Mouse (Mus musculus) heart, embryonic 14.5 days (tissue): Measurements from ENCODE around the gene Trim13. TPM values are rescaled to one million over a fixed set of nuclear protein-coding genes. Genes with fewer than 3 reads are reported as not detected.
A peak's percentile ranks its signal among the peaks of the same experiment; 100 is the strongest.

Experiments
- ATAC-seq: fragments of 200-750 bp; cut with Nextera tagmentation; 2 replicates; pipeline ENCODE4 v1.8.0; 2017; ENCODE audit warnings: low read depth, moderate TSS enrichment; ENCODE audit not compliant: insufficient number of reproducible peaks, insufficient read depth, low FRiP score
- H3K27ac ChIP-seq, 2 experiments: fragments of 200-500 bp in 1 of 2; fragments of 300-500 bp in 1 of 2; sonication (generic) in 1 of 2; replicated peaks in 1 of 2; 2 replicates each; pipeline ENCODE4 v1.5.1; 2012 to 2014; ENCODE audit warnings: low read depth in 2 of 2, low read length in 2 of 2, control low read depth in 1 of 2, mild to moderate bottlenecking in 1 of 2, mixed read lengths in 1 of 2; ENCODE audit not compliant: control insufficient read depth in 1 of 2, insufficient read depth in 1 of 2
- H3K27me3 ChIP-seq: fragments of 300-500 bp; sonication (generic); 2 replicates; pipeline ENCODE4 v1.6.1; 2014; ENCODE audit warnings: mild to moderate bottlenecking, low read length, control low read depth; ENCODE audit not compliant: control insufficient read depth, insufficient read depth
- H3K36me3 ChIP-seq: fragments of 300-500 bp; sonication (generic); 2 replicates; pipeline ENCODE4 v1.6.1; 2014; ENCODE audit warnings: mild to moderate bottlenecking, control low read depth, low read length, mixed read lengths; ENCODE audit not compliant: control insufficient read depth, insufficient read depth
- H3K4me1 ChIP-seq, 2 experiments: fragments of 200-500 bp in 1 of 2; fragments of 300-500 bp in 1 of 2; sonication (generic) in 1 of 2; 2 replicates each; pipeline ENCODE4 v1.6.1; 2012 to 2014; ENCODE audit warnings: low read length in 2 of 2, control low read depth in 1 of 2, mixed read lengths in 1 of 2; ENCODE audit not compliant: control insufficient read depth in 2 of 2, insufficient read depth in 2 of 2
- H3K4me2 ChIP-seq: fragments of 300-500 bp; sonication (generic); 2 replicates; pipeline ENCODE4 v1.6.1; 2014; ENCODE audit warnings: mild to moderate bottlenecking, low read length
- H3K4me3 ChIP-seq, 2 experiments: fragments of 200-500 bp in 1 of 2; fragments of 300-500 bp in 1 of 2; sonication (generic) in 1 of 2; 2 replicates each; pipeline ENCODE4 v1.5.1; 2012 to 2014; ENCODE audit warnings: low read length in 2 of 2, mild to moderate bottlenecking in 2 of 2, control low read depth in 1 of 2, low read depth in 1 of 2, moderate library complexity in 1 of 2; ENCODE audit not compliant: control insufficient read depth in 1 of 2, insufficient read depth in 1 of 2
- H3K9ac ChIP-seq: fragments of 300-500 bp; sonication (generic); 2 replicates; pipeline ENCODE4 v1.6.1; 2014; ENCODE audit warnings: mild to moderate bottlenecking, low read length
- H3K9me3 ChIP-seq: fragments of 300-500 bp; sonication (generic); 2 replicates; pipeline ENCODE4 v1.6.1; 2016; ENCODE audit warnings: low read length, control low read depth; ENCODE audit not compliant: control insufficient read depth
- WGBS: fragments of 180-500 bp; shearing (Covaris S2); extraction: QIAGEN DNeasy Blood & Tissue Kit; methylation state at CpG from one replicate; pipeline ENCODE4 v1.1.7; 2014; 5-methylcytosine and 5-hydroxymethylcytosine counted together
- polyA plus RNA-seq: library from polyadenylated mRNA; unstranded; fragments of >200 nt; fragmentation: Nextera tagmentation; extraction: Ambion mirVana; gene quantifications from 2 replicates; pipeline ENCODE4 v1.2.1, GENCODE M21; 2014

The Trim13 gene
- polyA plus RNA-seq, 1 experiment from 2014 or later, result 16.3 TPM

DNA sequence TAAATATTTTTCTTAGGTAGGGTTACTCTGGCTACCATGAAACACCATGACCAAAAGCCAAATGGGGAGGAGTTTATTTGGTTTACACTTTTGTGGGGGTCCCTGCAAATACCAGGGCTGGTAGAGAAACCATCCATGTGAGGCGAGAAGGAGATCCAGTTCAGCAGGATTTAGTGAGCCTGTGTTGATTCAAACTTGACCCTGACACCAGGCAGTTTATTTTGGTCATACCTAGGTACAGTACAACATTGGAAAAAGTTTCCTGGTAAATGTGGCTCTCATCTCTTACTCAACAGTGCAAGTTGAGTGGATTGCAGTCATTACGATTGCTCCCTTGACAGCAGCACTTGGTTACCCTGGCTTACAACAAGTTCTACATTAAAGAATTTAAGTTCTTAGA, 15.3 kb downstream of the Trim13 start:
- no peak overlapping the region for H3K9ac ChIP-seq
- no peaks in the 10 kb centered on the region for H3K27me3 ChIP-seq
- 94% methylated on average over 2 of the region's 2 CpGs for whole genome bisulfite sequencing
- ATAC-seq, result no peak
- H3K36me3 ChIP-seq, result no peaks in the 10 kb centered on the region
- H3K4me3 ChIP-seq, result no peak overlapping the region
- H3K9me3 ChIP-seq, result no peaks in the 10 kb centered on the region
- no peak overlapping the region for H3K4me2 ChIP-seq
- no peak overlapping the region for H3K27ac ChIP-seq
- no peaks in the 10 kb centered on the region for H3K4me1 ChIP-seq

DNA sequence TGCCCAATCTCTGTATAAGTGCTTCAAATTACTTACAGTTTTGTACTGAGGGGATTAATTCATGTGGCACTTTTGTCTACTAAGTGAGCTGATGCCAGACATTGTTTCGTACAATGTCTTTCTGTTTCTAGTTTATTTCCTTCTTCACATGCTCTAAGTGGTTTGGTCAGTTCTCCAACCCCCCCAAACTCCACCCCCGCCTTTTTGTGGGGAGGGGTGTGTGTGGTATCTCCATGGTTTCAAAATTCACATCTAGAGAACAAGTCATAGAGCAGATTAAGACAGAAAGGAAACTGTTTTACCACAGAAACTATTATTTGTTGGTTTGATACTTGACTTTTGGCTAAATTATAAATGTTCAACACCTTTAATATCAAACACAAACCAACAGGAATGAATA, 22.3 kb downstream of the Trim13 start:
- ATAC-seq, result no peak
- Histone ChIP-seq H3K4me3 (no peak overlapping the region), H3K27ac (no peak overlapping the region), H3K36me3 (peaks cover 24% of the 10 kb centered on the region), H3K9ac (no peak overlapping the region), H3K9me3 (no peaks in the 10 kb centered on the region), H3K4me2 (no peak overlapping the region), H3K4me1 (no peaks in the 10 kb centered on the region), H3K27me3 (no peaks in the 10 kb centered on the region)
- WGBS, result 91% methylated on average over 2 of the region's 2 CpGs

DNA sequence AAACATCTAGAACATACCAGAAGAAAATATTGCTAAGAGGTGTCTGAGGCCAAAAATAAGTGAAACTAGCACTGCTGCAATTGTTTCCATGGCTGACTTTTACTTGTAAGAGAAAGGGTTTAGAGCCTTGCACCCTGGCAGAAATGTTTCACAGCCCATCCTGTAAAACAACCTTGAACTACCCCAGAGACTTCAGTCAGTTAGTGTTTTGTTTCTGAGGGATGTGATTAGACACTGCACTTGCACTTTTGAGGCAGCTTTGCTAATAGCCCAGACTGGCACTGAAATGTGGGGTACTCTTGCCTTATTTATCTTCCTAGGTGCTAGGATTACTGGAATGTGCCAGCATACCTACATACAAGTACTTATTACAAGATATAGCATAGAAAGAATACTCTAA, 37.9 kb downstream of the Trim13 start:
- Histone ChIP-seq H3K4me2 (no peak overlapping the region), H3K9me3 (no peaks in the 10 kb centered on the region), H3K4me3 (no peak overlapping the region), H3K9ac (no peak overlapping the region), H3K27me3 (no peaks in the 10 kb centered on the region), H3K27ac (no peak overlapping the region), H3K36me3 (peaks cover 45% of the 10 kb centered on the region), H3K4me1 (no peaks in the 10 kb centered on the region)
- ATAC-seq, result no peak

DNA sequence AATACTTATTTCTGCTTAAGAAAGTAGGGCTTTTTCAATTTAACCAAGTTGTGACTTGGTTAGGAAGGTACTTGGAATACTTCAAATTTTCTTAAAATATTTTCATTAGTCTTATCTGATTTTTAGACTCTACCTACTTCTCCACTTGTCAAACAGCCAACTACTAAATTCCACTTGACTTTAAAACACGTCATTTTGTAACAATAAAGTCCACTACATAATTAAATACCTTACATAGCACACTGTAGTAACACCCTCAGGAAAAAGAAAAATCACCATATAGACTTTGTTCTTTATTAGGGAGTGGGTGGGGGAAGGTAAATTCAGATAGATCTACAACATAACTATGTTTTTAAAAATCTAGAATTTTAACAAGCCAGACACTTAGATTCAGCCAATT, 44.6 kb downstream of the Trim13 start:
- H3K27ac ChIP-seq, result no peak overlapping the region
- no peaks in the 10 kb centered on the region for H3K4me1 ChIP-seq
- ATAC-seq, result no peak
- H3K36me3 ChIP-seq, result peaks cover 9% of the 10 kb centered on the region
- WGBS, result 56% methylated on average over 1 of the region's 1 CpGs
- no peak overlapping the region for H3K4me2 ChIP-seq
- H3K4me3 ChIP-seq, result no peak overlapping the region
- H3K9ac ChIP-seq, result no peak overlapping the region
- no peaks in the 10 kb centered on the region for H3K27me3 ChIP-seq
- H3K9me3 ChIP-seq, result no peaks in the 10 kb centered on the region

DNA sequence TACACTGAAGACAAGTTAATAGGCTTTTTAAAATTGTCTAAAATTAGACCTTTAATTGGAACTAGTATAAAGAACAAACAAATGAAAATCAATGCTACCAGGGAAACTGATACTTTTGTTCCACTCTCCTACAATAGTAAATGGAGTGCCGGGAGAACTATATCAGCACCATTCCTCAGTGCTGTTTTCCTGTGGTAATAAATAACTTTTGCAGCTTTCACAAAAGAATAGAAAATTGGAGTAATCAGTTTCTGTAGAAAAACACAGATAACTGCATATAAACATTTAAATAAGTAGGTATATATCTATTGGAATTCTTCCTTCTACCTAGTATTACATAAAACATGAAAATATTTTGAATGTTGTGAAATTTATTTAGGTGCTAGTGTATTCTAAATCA, 47.5 kb downstream of the Trim13 start:
- no peak for ATAC-seq
- Histone ChIP-seq H3K36me3 (no peaks in the 10 kb centered on the region), H3K9ac (no peak overlapping the region), H3K9me3 (no peaks in the 10 kb centered on the region), H3K4me3 (peak overlapping the region in 1 of 2 experiments; percentile 24; a peak in 1 of 4 replicates), H3K27ac (no peak overlapping the region), H3K4me2 (peak overlapping the region; percentile 51), H3K27me3 (no peaks in the 10 kb centered on the region), H3K4me1 (peaks cover 0 to 12% of the 10 kb centered on the region in 2 experiments; a peak in 2 of 4 replicates)
- WGBS, result 27% methylated on average over 1 of the region's 1 CpGs

DNA sequence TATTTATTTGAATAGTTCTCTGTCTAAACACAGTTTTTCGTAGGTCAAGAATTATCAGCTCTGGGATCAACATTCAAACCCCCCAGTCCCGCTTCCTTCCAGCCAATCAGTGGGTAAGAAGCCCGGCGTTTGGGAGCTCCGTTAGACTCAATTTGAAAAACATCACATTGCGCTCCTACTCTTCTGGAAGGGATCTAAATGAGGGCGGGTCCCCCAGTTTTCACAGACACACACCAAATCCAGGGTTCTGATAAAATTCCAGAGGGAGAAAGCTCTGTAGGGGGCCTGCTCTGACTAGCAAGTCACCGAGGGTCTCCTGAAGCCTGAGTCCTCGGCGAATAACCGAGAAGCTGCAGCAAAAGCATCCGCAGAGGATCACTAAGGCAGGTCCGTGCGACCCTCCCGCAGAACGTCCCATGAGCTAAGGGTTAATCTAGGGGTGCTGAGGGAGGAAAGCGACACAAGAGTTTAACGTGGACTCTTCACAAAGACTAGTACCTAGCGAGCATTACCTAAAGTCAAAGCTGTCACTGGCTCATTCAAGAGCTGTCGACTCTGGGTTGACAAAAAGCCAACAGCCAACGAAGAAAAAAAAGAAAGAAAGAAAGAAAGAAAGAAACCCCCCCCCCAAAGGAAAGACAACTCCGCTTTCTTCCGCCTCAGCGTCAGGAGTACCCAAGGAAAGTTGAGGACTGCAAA, 49.3 kb downstream of the Trim13 start:
- H3K4me1 ChIP-seq, result peaks cover 0 to 15% of the 10 kb centered on the region in 2 experiments; a peak in 2 of 4 replicates
- under 1% methylated on average over 24 of the region's 24 CpGs for WGBS
- no peak for ATAC-seq
- no peaks in the 10 kb centered on the region for H3K27me3 ChIP-seq
- no peaks in the 10 kb centered on the region for H3K36me3 ChIP-seq
- H3K4me3 ChIP-seq, result peak overlapping the region; percentile 91 to 94
- no peaks in the 10 kb centered on the region for H3K9me3 ChIP-seq
- H3K9ac ChIP-seq, result peak overlapping the region; percentile 98
- H3K4me2 ChIP-seq, result peak overlapping the region; percentile 81
- H3K27ac ChIP-seq, result peak overlapping the region; percentile 95 to 98

DNA sequence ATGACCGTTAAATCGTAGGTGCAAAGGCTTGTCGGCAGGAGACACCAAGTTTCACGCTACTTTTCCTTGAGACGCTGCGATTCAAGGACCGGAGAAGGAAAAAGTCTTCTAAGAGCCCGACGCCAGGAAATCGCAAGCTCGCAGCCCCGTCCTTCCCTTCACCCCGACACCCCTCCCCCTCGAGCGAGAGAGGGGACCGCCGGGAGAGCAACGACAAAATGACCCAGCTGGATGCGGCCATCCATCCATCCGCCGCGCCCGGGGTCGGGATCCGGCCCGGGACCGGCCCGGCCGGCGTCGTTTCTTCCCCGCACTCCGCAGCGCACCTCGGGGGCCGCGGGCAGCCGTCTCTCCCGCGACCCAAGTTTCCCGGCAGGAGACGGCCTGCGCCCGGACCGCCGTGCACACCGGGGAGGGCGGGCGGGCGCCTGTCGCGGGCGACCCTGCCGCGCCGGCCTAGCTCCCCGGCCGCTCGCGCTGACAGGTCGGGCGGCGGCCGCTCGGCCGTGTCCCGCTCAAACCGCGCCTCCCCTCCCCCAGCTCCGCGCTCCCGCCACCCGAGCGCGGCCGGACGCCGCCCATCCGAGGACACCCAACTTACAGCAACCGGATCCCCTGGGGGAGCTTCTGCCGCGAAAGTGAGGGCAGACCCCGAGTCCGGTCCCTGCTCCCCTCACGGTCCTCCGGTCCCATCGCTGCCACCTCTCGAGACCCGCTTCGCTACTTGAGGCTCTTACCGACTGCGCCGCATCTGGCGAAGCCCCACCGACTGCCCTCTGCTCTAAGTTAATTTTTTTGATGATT, 50.0 kb downstream of the Trim13 start:
- under 1% methylated on average over 88 of the region's 95 CpGs for WGBS
- H3K9me3 ChIP-seq, result no peaks in the 10 kb centered on the region
- H3K4me1 ChIP-seq, result peaks cover 0 to 15% of the 10 kb centered on the region in 2 experiments; a peak in 2 of 4 replicates
- H3K9ac ChIP-seq, result peak overlapping the region; percentile 98
- H3K36me3 ChIP-seq, result no peaks in the 10 kb centered on the region
- H3K27me3 ChIP-seq, result no peaks in the 10 kb centered on the region
- H3K27ac ChIP-seq, result peak overlapping the region; percentile 95 to 98
- peak overlapping the region; percentile 91 to 94 for H3K4me3 ChIP-seq
- H3K4me2 ChIP-seq, result peak overlapping the region; percentile 81
- ATAC-seq, result peak; percentile 74
